Mouse (Mus musculus) lung, adult 18-20 months (tissue): ENCODE measurements around the gene Ifngr2.

Source experiments
- DNase-seq, 2 experiments: peaks; one replicate each; pipeline ENCODE4 v3.0.0; 2022; ENCODE audit warnings: mixed read lengths in 2 of 2

Gene Ifngr2

DNA sequence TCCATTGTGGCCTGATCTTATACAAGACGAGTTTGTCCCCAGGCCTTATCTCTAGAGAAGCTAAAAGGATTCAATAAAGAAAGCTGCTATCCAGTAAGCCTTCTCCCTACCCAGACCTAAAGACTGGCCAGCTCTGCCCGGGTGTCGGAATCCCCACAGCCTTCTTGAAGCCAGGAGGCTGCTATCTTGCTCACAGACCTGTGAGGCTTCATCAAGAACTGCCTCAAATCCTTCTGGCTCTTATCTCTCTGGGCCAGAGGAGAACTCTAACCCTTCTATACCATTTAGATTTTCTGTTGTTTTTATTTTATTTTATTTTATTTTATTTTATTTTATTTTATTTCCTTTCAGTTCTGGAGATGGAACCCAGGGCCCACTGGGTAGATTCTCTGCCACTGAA lies 9.8 kb upstream of the Ifngr2 start:
- no peak for DNase-seq

DNA sequence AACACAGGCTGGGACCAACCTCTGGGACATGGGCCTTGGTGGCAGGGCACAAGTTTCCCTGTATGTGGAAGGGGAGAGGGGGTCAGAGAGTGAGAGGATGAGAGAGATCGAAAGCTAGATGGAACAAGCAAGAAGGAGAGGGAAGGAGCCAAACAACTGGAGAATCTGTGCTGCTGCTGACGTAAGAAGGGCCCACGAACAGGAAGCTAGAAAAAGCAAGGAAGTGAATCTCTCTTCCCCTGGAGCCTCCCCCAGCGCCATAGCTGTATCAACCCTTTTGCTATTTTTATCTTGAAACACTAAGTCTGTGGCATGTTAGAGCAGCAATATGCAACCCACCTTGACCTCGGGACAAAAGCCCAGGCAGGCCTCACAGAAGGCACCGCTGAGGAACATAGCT lies 8.8 kb upstream of the Ifngr2 start:
- no peak for DNase-seq

DNA sequence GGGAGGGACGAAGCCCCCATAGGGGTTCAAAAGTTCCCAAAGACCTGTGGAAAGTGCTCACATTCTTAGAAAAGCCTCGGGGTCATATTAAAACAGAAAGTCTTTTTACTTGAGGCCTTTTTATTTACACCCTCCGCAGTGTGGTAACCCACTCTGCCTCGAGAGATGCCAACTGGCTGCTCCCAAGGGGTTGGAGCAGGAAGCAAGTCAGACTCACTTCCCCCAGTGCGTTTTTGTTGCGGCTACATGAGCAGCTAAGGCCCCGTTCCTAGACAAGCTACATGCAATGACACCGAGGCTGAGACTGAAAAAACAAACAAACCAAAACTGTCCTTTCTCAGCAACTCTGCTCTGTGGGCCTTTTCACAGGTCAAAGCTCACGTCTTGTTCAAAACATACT lies 8.4 kb upstream of the Ifngr2 start:
- no peak for DNase-seq

DNA sequence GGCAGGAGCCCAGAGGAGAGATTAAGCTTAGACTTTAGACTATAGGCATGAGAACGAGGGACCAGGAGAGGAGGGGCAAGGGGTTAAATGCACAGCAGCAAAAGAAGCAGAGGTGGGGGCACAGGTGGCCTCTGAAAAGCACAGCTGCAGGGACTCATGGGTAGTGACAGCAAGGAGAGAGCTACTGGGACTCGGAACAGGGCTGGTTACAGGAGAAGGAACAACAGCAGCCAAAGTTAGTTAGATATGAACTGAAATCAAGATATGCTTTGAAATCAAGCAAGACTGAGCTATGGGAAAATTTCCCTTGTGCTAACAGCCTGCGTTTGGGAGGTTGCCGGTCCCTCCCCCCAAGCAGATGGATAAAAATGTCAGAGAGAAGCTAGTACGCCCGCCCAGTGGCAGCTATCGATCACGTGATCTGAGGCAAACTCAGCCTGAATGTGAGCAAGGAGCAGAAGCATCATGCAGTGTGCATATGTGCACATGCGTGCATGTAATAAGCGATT lies 5.2 kb upstream of the Ifngr2 start:
- no peak for DNase-seq

DNA sequence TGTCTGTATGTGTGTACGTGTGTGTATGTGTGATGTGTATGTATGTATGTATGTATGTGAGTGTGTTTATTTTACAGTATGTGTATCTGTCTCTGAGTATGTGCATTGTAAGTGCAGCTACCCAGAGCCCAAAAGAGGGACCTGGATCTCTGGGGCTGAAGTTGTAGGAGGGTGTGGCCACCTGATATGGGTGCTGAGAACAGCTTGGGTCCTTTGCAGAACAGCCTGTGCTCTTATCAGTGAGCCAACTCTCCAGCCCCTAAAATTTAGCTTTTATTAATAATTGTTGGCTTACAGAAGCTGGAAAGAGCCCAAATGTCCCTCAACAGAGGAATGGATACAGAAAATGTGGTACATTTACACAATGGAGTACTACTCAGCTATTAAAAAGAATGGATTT lies 3.3 kb upstream of the Ifngr2 start:
- DNase-seq, result no peak

DNA sequence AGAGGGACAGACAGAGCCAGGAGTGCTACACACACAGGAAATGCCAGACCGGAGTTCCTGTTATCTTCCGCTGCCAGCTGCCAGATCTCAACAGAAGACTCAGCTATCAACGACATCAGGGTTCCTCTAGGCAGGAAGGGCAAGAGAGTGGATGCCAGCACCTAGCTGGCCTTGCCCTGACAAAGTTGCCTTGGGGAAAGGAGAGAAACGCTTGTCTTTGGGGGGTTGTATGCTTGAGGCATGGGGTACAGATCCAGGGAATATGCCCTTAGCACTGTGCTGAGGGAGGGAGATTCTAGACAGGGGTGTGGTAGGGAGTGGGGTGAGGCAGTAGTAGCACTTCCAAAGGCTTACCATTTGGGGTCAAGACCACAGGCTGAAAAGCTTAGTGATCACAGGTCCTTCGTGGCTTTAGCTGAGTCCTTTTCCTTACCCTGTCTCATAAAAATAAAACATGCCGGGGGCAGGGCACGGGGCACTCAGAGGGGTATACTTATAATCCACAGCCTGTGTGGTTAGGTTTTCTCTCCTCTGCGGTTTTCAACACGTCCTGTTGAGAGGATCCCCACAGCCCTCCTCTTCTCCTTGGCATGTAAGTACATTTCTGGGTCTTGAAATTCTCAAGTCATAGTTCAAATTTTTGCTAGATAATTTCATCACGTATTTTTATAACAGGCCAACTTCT lies 1.1 kb upstream of the Ifngr2 start:
- peak; percentile 65 to 75 for DNase-seq

DNA sequence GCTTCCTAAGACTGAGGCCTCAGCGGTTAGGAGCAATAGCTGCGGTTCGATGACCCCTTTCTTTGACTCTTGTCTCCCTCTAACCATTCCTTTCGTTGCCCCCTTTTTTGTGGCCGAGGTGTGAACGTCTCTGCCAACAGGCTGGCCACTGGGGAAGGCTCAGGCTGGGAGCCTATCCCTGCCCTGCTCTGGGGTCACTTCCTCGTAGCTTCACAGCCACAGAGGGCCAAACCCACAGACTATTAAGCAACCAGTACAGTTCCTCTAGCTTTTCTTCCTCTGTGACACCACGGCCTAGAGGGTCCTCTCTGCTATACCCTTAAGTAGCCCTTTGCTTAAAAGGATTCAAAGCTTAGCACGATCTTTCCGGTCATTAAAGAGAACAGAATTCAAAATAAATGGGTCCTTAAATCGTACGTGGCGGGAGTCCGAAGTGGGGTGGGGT lies 459 bp upstream of the Ifngr2 start:
- DNase-seq, result peak; percentile 69

DNA sequence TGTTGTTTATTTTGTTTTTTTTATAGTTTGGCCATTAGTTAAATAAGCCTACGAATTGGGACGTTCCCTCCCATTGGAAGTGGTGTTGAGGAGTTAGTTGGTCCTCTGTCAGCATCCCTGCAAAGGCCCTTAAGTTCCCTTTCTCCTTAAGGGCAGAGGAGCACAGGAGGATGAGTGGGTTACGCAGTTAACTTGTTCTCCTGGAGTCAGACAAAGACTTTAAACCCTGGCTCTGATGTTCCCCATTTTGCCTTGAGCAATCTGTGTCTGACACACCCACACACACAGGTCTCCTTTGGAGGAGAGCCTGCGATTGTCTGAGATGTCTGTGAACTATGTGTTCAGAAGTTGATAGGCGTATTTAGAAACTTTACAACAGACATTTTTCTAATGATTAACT lies 1.1 kb downstream of the Ifngr2 start:
- DNase-seq, result no peak

DNA sequence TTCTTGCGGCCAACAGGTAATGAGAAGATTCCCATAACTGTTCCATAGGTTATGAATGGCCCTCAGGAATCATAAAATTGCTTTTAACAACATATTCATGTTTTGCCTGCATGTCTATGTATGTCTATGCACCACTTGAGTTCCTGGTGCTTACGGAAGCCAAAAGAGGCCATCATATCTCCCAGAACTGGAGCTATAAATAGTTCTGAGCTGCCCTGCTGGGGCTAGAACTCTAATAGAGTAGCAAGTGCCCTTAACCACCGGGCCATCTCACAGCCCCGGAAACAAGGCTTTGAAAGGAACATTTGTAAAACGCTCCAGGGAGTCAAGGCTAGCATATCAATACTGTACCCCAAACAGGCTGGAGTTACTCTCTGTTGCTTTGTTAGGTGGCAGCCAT lies 1.7 kb downstream of the Ifngr2 start:
- no peak for DNase-seq

DNA sequence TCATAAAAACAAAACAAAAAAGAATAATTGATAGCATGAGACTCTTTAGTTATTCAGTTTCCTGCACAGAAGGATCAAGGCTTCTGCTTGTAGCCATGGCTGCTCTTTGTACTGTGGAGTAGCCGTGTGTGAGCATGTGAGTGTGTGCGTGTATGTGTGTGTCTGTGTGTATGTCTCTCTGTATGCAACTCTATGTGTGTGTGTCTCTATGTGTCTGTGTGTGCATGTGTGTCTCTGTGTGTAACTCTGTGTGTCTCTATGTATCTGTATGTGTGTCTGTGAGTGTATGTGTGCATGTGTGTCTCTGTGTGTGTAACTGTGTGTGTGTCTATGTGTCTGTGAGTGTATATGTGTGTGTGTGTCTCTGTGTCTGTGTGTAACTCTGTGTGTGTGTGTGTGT lies 2.1 kb downstream of the Ifngr2 start:
- DNase-seq, result no peak

DNA sequence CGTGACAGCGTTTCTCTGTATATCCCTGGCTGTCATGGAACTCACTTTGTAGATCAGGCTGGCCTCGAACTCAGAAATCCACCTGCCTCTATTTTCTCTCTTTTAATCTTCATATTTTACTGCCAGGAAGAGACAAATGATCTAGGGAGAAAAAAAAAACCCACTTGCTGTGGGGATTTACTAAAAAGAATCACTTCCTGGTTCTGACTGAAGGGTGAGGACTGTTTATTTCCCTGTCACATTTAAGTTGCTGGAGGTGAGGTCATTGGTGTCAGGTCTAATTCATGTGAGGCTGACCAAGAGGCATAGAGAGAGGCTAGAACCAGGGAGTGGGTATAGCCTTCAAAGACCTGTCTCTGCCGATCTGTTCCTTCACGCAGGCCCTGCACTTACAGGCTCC lies 2.7 kb downstream of the Ifngr2 start:
- DNase-seq, result no peak

DNA sequence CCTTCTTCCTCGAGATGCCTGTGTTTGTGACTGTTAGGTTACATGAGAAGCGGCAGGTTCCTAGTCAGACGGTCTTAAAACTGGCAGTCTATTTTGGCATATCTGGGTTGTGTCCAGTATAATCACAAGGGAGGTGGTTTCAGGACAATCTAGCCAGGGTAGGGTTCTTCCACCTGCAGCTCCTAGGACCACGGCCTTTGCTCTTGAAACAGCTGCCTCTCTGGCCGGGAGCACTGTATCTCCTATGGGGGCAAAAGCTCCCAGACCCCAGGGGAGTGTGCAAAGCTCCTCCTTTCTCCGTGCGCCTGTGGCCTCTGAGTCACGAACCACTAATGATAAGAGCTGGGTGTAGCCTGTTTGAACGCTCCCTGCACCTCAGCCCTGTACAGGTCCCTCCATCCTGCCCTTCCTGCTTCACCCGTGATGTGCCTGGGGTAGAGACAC lies 4.2 kb downstream of the Ifngr2 start:
- peak in 1 of 2 experiments; percentile 57 for DNase-seq

DNA sequence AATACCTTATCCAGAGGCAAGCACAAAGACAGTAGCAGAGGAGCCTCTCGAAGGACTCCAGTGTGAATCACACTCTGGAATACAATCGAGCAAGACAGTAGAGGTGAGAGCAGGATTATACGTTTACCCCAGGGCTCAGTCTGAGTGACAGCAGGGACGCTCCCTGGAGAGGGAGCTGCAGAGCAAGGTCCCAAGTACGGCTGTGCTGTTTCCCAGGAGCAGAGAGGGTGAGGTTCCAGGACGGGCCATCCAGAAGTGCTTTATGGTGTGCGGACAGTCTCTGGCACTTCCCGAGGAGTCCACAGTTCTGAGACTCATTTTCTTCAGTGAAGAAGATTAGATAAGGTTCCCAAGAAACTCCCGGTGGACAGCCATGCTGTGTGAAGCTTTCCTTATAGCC lies 5.2 kb downstream of the Ifngr2 start:
- DNase-seq, result no peak

DNA sequence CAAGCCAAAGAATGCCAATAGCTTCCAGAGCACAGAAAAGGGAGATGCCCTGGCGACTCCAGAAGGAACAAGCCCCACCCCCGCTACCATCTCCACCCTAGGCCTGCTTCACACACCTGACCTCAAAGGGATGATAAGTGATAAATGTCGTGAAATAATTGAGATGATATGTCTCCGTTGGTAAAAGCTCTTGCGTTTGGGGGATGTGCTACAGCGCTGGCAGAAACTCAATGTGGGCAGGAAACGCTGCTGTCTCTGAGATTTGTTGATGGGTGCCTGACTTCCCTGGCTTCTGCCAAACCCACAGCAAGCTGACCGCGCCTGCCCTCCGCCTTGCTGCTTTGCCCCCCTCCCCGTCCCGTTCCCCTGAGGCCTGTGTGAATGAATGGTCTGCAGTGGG lies 6.8 kb downstream of the Ifngr2 start:
- peak; percentile 66 to 77 for DNase-seq

DNA sequence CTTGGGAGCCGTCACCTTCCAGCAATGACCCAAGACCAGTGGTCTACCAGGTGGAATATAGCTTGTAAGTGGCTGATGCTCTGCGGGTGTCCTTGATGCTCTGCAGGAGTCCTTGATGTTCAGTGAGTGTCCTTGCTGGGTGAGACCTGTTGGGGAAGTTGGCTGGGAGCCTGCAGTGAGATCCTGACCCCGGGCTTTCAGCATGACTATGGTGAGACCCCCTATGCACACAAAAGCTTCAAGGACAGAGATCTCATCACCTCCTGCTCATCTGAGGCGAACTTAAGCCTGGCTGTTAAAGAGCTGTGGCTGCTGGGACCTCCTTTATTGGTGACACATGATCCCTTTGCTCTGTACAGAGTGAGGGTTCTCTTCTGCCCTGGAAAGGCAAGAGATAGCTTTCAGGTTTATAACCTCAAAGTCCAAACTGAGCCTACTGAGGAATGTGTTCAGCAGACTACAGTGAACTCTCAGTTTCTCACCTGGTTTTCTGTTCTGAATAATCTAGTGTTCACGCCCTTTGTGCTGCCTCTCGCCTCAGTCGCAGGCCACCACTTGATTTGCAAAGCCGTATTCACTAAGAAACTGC lies 8.2 kb downstream of the Ifngr2 start:
- DNase-seq, result no peak

DNA sequence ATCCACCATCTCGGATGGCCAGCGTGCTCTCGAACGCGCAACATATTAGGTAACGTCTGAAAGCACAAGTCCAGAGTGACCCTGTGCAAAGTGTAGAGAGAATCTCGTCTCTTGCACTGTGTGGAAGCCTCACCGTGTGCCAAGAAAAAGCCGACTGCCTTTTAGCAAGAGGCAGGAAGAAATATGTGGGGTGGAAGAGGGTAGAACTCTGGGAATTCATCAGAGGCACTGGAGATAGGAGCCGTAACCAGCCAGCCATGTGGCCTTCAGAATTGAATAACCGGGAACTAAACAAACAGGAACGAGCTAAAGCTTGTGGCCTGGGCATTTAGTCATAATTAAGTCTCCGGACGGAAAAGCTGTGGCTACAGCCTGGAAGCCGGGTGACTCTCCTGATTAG lies 9.8 kb downstream of the Ifngr2 start:
- no peak for DNase-seq

DNA sequence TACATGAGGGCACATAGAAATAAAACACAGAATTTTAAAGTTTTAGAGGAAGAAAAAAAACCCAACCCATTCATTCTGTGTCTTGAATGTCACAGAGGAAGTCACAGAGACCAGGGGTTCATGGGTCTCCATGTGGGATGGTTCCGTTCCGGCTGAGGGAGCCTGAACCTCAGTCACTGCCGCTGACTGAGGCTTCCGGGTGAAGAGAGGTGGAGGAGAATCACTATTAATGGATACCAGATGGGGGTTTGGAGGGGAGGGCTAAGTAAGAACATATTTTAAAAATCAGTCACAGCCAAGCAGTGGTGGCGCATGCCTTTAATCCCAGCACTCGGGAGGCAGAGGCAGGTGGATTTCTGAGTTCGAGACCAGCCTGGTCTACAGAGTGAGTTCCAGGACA lies 10.3 kb downstream of the Ifngr2 start:
- DNase-seq, result no peak

DNA sequence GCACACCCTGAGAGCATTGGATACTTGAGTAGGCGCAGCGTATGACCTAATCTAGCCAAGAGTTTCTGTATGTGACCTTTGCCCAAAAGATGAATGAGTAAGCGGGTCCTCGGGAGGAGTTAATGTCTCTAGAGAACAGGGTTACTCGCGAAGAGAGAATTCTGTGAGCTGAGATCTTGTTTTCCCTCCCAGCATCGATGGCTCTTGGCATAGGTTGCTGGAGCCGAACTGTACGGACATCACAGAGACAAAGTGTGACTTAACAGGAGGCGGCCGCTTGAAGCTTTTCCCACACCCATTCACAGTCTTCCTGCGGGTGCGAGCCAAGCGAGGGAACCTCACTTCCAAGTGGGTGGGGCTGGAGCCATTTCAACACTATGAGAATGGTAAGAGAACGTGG lies 10.8 kb downstream of the Ifngr2 start:
- DNase-seq, result peak; percentile 63 to 71

DNA sequence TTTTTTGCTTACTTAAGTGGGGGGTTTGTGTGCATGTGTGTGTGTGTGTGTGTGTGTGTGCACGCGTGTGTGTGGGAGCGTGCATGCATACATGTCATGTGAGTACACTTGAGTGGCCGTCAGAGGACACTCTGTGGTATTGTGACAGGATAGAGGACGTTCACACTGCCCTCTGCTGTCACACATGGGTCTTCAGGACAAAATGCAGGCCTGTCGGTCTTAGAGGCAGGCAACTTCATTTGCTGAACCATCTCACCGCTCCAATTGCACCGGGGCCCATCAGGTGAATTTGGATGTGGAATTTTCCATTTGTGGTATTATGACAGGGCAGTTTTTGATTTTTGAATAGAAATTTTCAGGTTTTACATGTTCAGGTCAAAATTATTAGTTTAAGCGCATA lies 14.2 kb downstream of the Ifngr2 start:
- peak in 1 of 2 experiments; percentile 53 for DNase-seq

DNA sequence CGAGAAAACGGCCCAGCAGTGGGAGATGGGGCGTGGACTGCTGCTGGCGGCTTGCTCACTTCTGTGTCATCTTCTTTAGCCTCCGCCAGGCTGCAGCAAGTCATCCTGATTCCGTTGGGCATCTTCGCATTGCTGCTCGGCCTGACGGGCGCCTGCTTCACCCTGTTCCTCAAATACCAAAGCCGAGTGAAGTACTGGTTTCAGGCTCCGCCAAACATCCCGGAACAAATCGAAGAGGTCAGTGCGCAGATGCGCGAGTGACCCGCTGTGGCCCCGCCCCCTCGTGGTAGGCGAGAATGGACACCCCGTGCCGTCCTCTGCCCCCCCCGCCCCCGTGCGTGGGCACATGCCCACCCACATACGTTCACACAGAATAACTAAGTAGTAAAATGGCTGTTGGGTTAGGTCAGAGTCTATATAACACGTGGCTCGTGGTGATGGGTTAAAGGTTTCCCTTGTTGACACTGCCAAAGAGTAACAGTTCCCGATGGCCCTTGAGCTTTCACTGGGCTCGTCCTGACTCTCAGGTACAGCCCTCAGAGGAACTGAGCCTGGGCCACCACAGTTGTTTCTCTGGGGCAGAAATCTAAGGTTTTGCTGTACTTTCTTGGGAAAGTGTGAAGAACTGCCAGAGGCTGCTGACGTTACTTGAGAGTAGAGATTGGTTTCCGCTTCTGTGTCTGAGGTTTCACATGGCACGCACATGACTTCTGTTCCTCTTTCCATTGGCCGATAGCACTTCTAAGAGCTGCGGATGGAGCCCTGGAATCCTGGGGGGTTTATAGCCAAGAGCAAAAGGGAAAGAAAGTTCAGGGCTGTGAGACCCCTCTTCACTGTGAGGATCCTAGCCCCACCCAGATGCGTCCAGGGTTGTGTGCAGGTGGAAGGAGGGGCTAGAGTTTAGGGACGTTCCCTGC lies 14.9 kb downstream of the Ifngr2 start:
- no peak for DNase-seq

DNA sequence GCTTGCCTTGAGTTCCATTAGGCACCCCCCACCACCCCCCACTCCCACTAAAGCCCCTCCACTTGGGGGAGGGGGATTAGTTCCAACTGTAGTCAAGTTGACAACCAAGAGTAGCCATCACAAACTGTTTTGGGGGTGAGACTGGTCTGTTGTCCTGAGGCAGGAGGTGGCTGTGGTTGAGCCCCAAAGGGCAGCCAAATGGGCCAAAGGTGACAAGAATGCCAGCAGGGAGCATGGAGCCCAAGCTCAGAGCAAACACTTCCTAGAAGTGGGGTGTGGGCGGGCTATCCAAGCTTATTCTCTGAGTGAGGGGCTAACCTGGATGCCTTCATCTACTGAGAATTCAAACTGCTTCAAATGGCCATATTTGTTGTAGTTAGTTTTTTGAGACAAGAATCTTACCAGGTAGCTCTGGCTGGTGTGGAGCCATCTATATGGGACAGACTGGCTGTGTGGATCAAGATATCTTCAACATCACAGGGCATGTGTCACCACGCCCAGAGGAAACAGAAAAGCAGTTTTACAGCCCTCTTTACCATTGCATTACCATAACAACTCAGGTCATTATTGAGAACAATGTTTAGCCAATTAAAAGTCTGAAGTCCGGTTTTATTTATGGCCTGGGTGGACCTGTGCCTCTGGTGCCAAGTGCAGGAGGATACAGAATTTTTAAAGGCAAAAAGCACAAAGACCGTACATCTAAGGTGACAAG lies 17.9 kb downstream of the Ifngr2 start:
- no peak for DNase-seq

DNA sequence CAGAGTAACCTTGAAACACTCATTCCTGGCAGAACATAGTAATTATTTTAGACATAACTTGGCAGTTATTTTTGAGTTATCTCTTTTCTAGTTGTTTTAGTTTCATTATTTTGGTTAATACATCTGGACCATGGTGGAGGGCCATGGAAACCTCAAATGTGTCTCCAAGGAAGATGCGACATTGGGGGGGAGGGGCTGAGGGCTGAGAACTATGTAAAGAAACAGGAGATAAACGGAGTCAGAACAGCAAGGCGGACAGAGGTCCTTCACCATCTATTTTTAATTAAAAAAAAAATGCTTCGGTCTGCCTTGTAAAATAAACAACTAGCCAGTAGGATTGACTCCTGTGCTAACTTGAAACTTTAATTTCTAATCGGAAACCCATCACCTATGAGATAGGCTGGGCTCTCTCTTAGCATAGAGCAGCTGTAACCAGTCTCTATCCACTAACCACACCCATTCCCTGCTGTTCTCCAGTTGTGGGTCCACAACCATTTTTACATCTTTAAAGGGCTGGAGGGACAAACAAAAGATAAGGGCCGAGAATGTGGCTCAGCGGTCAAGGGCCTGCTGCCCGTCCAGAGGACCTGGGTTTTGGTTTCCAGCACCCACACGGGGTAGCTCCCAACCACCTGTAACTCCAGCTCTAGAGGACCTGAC lies 18.6 kb downstream of the Ifngr2 start:
- no peak for DNase-seq
